Mouse (Mus musculus): ENCODE data around the gene Gm498.

- TF ChIP-seq CTCF (IDR thresholded peaks at IDR 0.05; ENCODE audit: low read depth) (no peak), EP300 (optimal IDR thresholded peaks at IDR 0.05) (no peak)
Observed at GRCm38 (mm10) chr7:143823266-143823605, 43.4 kb upstream of the Gm498 start.

Measured in stomach, postnatal 0 days (tissue).